Mouse (Mus musculus): ENCODE results near the gene Slc24a4. TPM values are rescaled to one million over a fixed set of nuclear protein-coding genes. Genes with fewer than 3 reads are reported as not detected.

The Slc24a4 gene
- under 1 TPM; 0.40 to 0.46 TPM for total RNA-seq (2021)
- long read RNA-seq, experiment 1, partial matches to known transcripts, result 0 of 1 reads
- long read RNA-seq, experiment 1, other reads (novel, unspliced or antisense), result 0 of 1 reads
- long read RNA-seq, experiment 2, result 0 reads

GRCm38 (mm10) chr12:102128081-102128790, at the start of gene Slc24a4:
Gene Slc24a4, plus strand, starts transcription at chr12:102128733.
- DNase-seq, result peak; percentile 18 to 21

DNA sequence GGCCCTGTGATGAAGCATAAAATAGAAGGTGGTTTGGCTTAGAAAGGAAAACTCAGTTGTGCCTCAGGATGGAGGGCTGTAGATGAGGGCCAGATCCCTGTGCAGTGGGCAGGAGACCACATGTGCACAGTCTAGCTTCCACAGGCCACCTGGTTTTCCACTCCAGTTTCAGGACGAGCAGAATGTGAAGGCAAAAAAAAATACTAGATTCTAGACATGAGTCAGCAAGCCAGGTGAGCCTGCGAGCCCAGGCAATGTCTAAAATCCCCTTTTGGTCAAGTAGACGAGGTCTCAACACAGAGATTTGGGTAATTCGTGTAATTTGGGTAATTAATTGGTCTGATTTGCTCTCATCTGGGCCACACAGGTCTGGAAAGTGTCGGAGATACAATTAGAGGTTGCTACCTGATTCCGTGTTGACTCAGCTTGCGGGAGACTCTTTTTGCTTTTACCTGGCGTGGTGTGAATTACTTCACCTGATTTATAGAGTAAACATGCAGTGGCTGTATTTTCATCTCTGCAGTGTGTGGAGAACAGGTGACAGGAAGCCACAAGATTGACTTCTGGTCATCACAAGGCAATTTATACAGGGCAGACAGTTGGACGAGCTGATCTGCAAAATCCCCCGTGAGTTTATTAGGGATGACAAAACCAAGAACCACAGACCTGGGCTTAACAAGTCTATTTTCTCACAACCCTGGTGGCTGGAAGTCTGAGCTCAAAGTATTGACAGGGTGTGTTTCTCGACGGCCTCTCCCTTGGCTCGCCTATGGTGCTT, 45.7 kb upstream of the Slc24a4 start:
- no peak for DNase-seq

DNA sequence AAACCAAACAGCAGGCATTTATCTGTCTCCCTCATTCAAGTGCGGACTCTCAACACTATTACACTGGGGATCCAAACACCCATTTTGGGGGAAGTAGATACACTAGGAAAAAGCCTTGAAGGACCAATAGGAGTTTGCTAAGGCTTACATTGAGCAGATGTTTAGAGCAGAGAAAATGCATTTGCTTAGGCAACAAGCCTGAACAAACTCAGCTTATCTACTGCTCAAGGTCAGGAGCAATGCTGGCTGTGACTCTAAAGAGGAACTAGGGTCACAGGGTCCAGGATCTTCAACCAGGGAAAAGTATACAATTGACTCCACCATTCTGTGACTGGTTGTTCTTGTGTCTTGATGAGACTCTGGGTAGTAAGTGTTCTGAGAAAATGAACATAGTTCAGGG, 38.0 kb upstream of the Slc24a4 start:
- DNase-seq, result no peak

DNA sequence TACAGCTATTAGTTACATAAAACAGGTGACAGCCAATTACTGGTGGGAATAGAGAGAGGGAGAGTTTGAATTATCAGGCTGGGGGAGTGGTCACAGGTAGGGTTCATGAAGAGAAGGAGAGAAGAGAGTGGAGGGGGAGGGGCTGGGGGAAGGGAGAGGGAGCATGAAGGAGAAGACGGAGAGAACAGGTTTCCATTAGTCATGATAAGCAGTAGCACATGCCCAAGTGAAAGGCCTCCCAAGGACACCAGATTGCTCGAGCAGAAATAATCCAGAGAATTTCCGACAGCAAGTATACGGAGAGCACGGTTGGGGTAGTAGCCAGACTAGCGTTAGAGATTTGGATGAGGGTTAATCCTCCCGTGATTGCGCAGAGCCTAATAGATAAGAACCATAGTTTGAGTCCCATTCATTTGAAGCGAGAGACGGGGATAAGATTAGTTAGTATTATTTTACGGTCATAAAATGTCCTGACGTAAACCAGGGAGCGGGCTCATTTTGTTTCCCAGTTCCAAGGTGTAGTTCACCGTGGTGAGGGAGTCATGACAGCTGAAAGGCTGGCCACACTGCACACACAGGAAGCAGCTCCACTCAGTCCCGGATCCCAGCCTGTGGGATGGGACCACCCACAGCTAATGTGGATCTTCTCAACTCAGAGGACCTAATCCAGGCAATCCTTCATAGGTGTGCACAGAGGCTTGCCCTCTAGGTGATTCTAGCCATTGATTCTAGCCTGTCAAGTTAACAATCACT, 36.0 kb upstream of the Slc24a4 start:
- no peak for DNase-seq

DNA sequence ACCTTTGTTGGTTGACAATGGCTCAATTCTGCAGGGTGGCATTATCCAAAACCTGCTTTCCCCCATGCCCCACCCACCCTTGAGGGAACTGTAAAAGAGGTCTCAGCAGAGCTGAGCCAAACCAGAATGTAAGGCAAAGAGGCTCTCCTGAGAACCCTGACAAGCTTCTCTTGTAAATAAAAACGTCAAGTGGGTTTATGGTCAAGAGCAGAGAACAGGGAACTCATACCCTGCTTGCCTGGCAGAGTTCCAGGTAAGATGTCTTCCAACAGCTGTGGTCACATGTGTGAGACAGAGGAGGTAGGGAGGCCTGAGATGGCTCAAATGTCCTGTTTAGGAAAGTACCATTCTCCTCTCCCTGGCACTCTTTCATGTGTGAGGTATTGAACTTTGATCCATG, 22.5 kb upstream of the Slc24a4 start:
- DNase-seq, result no peak

GRCm38 (mm10) chr12:102108851-102109250, 19.7 kb upstream of the Slc24a4 start:
- no peak for DNase-seq

DNA sequence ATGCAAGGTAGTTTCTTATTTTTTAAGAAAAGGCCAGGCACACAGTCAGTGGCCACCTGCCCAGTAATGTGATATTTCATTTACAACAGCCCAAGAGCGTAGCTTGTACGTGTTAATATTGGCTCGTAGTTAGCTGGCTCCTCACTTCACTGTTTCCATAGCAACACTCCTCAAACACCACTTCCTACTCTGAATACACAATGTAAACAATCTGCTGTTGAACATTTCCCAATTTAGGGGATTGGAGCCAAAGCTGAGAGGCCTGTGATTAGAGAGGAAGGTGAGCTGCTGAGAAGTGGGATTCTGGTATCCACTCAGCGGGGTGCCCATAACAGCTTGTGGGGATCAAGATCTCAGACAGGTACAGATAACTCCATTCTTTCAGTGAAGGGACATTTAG, 16.0 kb upstream of the Slc24a4 start:
- DNase-seq, result no peak

- no peak for DNase-seq
These were observed 15.6 kb upstream of the Slc24a4 start for GRCm38 (mm10) chr12:102112901-102113300.

DNA sequence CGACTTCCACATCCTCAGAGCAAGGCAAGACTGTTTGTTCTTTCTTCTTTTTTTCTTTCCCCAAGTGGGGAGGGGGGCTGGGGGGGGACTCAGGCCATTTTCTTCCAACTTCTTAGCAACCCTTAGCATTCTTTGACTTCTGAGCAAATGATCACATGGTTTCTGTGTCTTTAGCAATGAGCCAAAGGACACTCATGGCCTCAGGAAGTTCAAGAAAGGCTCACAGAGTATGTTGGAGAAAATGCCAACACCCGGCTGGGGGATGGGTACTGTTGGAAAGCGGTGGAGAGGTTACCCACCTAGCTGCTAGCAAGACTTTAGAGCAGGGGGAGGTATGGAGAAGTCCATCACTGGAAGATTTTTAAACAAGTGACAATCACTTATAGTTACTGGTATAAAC, 15.1 kb upstream of the Slc24a4 start:
- no peak for DNase-seq

DNA sequence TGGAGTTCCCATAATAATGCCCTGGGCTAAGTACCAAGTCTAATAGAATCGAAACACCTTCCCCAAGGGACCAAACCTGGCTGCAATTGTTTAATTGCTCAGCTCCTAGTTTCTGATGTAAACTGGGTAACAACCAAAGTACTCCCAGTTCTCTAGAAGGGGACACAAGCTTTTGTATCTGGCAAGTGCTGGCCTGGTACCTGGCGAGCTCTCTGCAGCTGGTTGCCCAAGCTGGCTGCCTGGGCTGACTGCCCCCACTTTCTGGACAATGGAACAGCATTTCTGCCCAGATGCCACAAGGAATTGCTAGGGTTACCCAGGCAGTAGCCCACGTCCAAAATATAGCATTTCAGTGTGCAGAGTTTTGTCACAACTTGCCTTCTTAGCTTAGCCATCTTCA, 12.0 kb upstream of the Slc24a4 start:
- no peak for DNase-seq

- DNase-seq, result no peak
These were observed 10.5 kb upstream of the Slc24a4 start for GRCm38 (mm10) chr12:102118014-102118413.

DNA sequence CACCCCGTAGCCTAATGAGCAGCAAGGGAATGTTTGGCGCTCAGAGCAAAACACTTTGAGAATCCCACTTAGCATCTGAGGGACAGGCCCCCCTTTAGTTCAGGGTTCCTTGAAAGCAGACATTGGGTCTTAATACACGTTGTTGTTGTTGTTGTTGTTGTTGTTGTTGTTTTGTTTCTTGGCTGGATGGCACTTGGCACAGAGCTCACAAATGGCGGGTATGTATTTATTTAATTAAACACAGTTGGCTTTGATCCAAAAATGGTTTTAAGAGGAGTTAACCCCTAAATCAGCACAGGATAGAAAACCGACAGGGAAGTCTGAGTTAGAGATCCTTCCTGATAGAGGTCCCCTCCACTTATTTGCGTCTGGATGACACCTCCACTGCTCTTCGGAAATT, 932 bp upstream of the Slc24a4 start:
- no peak for DNase-seq

DNA sequence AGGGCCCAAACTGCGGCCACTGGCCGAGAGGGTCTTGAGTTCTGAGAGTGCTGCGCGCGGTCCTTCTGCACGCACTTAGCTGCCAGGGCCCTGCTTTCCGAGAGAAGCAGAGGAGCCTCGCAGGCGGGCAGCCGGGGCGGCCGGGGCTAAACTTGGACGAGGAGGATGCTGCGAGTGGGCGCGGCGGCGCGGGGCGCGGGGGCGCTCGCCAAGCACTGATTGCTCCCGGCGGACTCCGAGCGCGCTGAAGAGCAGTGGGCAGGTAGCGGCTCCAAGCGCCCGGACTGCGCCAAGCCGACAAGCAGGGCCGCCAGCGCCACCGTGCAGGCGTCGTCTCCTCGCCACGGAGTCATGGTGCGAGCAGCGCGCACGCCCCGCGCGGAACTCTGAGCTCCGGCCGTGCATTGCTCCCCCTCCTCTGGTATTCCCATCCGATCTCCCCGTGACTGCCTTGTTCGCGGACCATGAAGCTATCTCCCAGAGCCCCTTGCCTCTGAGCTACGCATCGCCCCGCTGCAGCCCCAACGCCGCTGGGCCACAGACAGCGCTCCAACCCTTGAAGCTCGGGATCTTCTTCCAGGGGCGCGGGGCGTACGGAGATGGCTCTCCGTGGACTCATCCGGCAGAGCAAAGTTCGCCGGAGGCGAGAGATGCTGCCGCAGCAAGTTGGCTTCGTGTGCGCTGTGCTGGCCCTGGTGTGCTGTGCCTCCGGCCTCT, 416 bp downstream of the Slc24a4 start:
- peak; percentile 59 to 67 for DNase-seq

- DNase-seq, result no peak
These were observed 1.0 kb downstream of the Slc24a4 start for GRCm38 (mm10) chr12:102129508-102130030.

- no peak for DNase-seq
These were observed 11.2 kb downstream of the Slc24a4 start for GRCm38 (mm10) chr12:102139710-102140109.

GRCm38 (mm10) chr12:102141330-102141729, 12.8 kb downstream of the Slc24a4 start:
- DNase-seq, result no peak

GRCm38 (mm10) chr12:102147678-102148077, 19.1 kb downstream of the Slc24a4 start:
- no peak for DNase-seq

GRCm38 (mm10) chr12:102148746-102149145, 20.2 kb downstream of the Slc24a4 start:
- DNase-seq, result peak; percentile 22 to 23

DNA sequence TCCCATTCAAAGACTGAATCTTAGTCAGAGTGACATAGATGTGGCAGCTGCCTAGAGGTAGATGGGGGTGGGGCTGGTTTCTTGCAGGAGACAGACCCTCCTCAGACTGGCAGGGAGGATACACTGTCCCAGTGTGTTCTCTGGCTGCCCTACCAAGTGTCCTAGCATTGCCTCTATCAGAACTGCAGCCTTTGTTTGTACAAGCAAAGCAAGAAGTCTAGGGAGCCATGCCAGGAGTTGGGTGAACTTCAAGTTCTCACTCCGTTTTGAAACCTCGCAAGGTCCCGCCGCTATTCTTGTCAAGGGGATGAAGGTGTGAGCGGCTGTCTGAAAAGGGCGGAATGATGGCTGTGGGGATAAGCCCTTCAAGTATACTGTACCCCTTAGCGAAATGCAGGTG, 22.7 kb downstream of the Slc24a4 start:
- no peak for DNase-seq

DNA sequence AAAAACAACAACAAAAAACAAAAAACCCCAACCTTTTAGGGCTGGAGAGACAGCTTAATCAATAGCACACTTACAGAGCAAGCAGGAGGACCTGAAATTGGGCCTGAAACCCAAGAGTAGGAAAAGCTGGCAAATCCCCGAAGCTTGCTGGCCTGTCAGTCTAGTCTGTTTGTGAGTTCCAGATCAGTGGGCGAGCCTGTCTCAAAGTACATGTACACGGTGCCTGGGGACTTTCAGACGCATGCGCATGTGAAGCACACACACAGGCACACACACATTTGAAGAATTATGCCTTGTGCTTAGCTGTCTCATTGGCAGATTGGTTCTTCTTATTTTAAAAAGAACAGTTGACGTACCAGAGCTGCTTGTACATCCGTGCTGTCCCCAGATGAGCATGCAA, 25.3 kb downstream of the Slc24a4 start:
- no peak for DNase-seq

DNA sequence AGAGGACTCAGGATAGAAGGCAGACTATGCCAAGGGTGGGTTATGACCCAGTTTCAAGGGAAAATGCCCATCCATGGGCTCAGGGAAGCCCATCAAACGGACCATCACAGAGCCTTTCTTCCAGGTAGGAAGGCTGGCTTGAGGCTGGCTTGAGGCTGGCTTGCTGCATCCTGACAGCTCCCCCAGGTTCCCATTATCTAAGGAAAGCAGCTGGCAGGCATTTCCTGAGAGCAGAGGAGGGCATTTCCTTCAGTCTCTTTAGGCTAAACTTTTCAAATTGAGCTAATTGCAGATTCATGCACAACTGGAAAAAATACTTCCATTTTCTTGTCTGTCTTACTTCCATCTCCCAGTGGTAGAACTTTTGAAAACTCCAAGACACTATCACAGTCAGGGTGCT, 26.3 kb downstream of the Slc24a4 start:
- no peak for DNase-seq

GRCm38 (mm10) chr12:102164632-102165031, 36.1 kb downstream of the Slc24a4 start:
- DNase-seq, result no peak

All from adrenal gland, postnatal 36 days (tissue).